Mouse (Mus musculus): Measurements from ENCODE around the gene Gon7.
A peak's percentile ranks its signal among the peaks of the same experiment; 100 is the strongest.

- TF ChIP-seq CTCF (IDR thresholded peaks at IDR 0.05; ENCODE audit: low read depth) (peak; percentile 54), EP300 (IDR thresholded peaks at IDR 0.05; ENCODE audit: low read depth) (no peak)
Observed at GRCm38 (mm10) chr12:102740285-102740684, 17.3 kb downstream of the Gon7 start.
